Mouse (Mus musculus) spleen, adult 2 months (tissue): ENCODE data around the gene Pcbp1.

Source experiments
- CTCF ChIP-seq: fragments of 200-500 bp; IDR thresholded peaks from 2 replicates; pipeline ENCODE4 v1.5.1; 2011; ENCODE audit warnings: mild to moderate bottlenecking, inconsistent platforms; ENCODE audit not compliant: insufficient read depth, insufficient read length, insufficient replicate concordance; ENCODE audit errors: extremely low read depth
- POLR2A ChIP-seq: fragments of 200-500 bp; IDR thresholded peaks from 2 replicates; pipeline ENCODE4 v1.6.1; 2011; ENCODE audit warnings: low read depth, low read length, inconsistent platforms

DNA sequence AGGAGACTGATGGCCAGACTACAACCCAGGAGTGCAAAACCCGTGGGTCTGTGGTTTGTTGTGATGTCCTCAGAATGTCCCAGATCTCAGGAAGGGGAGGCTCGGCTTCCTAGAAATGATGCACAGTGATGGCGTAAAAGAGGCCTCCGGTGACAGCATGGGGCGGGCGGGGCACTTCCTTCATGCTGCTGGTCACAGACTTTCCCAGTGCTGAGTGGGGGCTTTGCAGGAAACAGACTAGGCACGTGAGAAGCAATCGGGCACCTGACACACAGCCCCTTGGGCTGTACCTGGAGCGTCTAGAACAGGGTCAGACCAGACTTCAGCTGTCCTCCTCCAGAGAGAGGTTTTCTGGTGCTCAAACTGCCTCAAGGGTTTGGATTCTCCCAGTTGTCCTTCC lies 44.7 kb upstream of the Pcbp1 start:
- TF ChIP-seq CTCF (no peak), POLR2A (no peak)
